Mouse (Mus musculus) forebrain, embryonic 14.5 days (tissue): ENCODE measurements around the gene Samd4b. TPM values are rescaled to one million over a fixed set of nuclear protein-coding genes. Genes with fewer than 3 reads are reported as not detected.

Experiments
- ATAC-seq: fragments of 200-750 bp; cut with Nextera tagmentation; 2 replicates; pipeline ENCODE4 v1.8.0; 2017; ENCODE audit warnings: mild to moderate bottlenecking, moderate library complexity
- DNase-seq: peaks from one replicate; pipeline ENCODE4 v3.0.0-alpha.2; 2015; ENCODE audit warnings: low spot score
- H3K27ac ChIP-seq: fragments of 300-500 bp; sonication (generic); 2 replicates; pipeline ENCODE4 v1.5.1; 2014; ENCODE audit warnings: low read depth, mild to moderate bottlenecking, control low read depth, low read length, moderate library complexity
- H3K27me3 ChIP-seq: fragments of 300-500 bp; sonication (generic); replicated peaks from 2 replicates; pipeline ENCODE4 v1.6.1; 2014; ENCODE audit warnings: low read length, control low read depth, mixed read lengths; ENCODE audit not compliant: control insufficient read depth, insufficient read depth
- H3K36me3 ChIP-seq: fragments of 300-500 bp; sonication (generic); 2 replicates; pipeline ENCODE4 v1.6.1; 2014; ENCODE audit warnings: low read length, control low read depth; ENCODE audit not compliant: control insufficient read depth, insufficient read depth
- H3K4me1 ChIP-seq: fragments of 300-500 bp; sonication (generic); 2 replicates; pipeline ENCODE4 v1.6.1; 2014; ENCODE audit warnings: antibody characterized with exemption, low read length, control low read depth; ENCODE audit not compliant: control insufficient read depth, insufficient read depth
- H3K4me2 ChIP-seq: fragments of 300-500 bp; sonication (generic); 2 replicates; pipeline ENCODE4 v1.6.1; 2014; ENCODE audit warnings: mild to moderate bottlenecking, control low read depth, low read length
- H3K4me3 ChIP-seq: fragments of 300-500 bp; sonication (generic); 2 replicates; pipeline ENCODE4 v1.5.1; 2014; ENCODE audit warnings: low read depth, low read length, control low read depth
- H3K9ac ChIP-seq: fragments of 300-500 bp; sonication (generic); 2 replicates; pipeline ENCODE4 v1.6.1; 2014; ENCODE audit warnings: mild to moderate bottlenecking, low read length, control low read depth, moderate library complexity
- H3K9me3 ChIP-seq: fragments of 300-500 bp; sonication (generic); replicated peaks from 2 replicates; pipeline ENCODE4 v1.6.1; 2016; ENCODE audit warnings: low read length, control low read depth, mixed read lengths; ENCODE audit not compliant: control insufficient read depth
- whole genome bisulfite sequencing: fragments of 180-500 bp; shearing (Covaris S2); extraction: QIAGEN DNeasy Blood & Tissue Kit; methylation state at CpG from one replicate; pipeline ENCODE4 v1.1.7; 2014; 5-methylcytosine and 5-hydroxymethylcytosine counted together
- polyA plus RNA-seq: library from polyadenylated mRNA; unstranded; fragments of >200 nt; fragmentation: Nextera tagmentation; extraction: Ambion mirVana; gene quantifications from 2 replicates; pipeline ENCODE4 v1.2.1, GENCODE M21; 2014

Samd4b gene
- polyA plus RNA-seq, 1 experiment from 2014 or later = 20.1 TPM

DNA sequence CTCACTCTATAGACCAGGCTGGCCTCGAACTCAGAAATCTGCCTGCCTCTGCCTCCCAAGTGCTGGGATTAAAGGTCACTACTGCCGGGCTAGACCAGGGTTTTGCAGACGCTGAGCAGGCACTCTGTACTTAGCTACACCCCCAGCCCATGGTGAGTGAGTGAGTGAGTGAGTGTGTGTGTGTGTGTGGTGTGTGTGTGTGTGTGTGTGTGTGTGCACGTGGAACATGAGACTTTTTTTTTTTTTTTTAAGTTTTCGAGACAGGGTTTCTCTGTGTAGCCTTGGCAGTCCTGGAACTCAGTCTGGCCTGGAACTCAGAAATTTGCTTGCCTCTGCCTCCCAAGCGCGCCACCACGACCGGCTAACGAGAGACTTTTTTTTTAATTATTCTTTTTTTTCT, 223.3 kb downstream of the Samd4b start:
- no peak for DNase-seq
- Histone ChIP-seq H3K4me2 (no peak overlapping the region; the same call in 1 of the 2 replicates), H3K9me3 (no peaks in the 10 kb centered on the region), H3K27ac (no peak overlapping the region), H3K27me3 (no peaks in the 10 kb centered on the region), H3K4me3 (no peak overlapping the region), H3K36me3 (peaks cover 4% of the 10 kb centered on the region; the same call in 1 of the 2 replicates), H3K4me1 (peaks cover 31% of the 10 kb centered on the region), H3K9ac (no peak overlapping the region)
- whole genome bisulfite sequencing = 82% methylated on average over 10 of the region's 10 CpGs
- ATAC-seq = no peak

DNA sequence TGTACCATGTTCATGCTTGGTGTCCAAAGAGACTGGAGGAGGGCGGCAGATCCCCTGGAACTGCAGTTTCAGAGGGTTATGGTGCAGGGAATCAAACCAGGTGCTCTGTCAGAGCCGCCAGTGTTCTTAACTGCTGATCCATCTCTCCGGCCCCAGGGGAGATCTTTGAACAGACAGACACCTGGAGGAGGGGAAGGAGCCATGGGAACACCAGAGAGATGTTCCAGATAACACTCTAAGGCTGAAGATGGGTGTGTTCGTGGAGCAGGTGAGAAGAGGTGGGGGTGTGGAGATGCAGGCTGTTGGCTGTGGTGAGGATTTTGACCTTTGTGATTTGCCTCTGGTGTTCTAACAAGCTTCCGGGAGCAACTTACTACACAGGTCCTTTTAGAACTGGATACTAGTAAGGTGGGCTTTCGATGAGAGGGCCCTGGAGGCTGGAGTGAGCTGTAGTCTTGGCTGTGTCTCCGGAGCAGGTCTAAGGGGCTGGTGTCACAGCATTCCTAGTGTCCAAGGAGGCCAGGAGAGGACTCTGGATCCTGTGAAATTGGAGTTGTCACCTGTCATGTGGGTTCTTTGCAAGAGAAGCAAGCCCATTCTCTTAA, 224.0 kb downstream of the Samd4b start:
- 84% methylated on average over 7 of the region's 7 CpGs for WGBS
- H3K4me1 ChIP-seq = peaks cover 26% of the 10 kb centered on the region
- DNase-seq (no peak), ATAC-seq (no peak)
- no peak overlapping the region for H3K4me2 ChIP-seq
- H3K9ac ChIP-seq = no peak overlapping the region
- no peak overlapping the region for H3K27ac ChIP-seq
- no peaks in the 10 kb centered on the region for H3K9me3 ChIP-seq
- H3K27me3 ChIP-seq = no peaks in the 10 kb centered on the region
- H3K4me3 ChIP-seq = no peak overlapping the region
- H3K36me3 ChIP-seq = peaks cover 10% of the 10 kb centered on the region; the same call in 1 of the 2 replicates

- Histone ChIP-seq H3K4me1 (peaks cover 20% of the 10 kb centered on the region), H3K27me3 (no peaks in the 10 kb centered on the region), H3K9ac (no peak overlapping the region), H3K4me2 (peak overlapping the region; percentile 70), H3K36me3 (peaks cover 18% of the 10 kb centered on the region), H3K4me3 (peak overlapping the region; percentile 82), H3K9me3 (no peaks in the 10 kb centered on the region), H3K27ac (peak overlapping the region; percentile 84)
- DNase-seq = peak; percentile 96
- ATAC-seq = peak; percentile 13
- WGBS = under 1% methylated on average over 9 of the region's 9 CpGs
Measured at GRCm38 (mm10) chr7:28373131-28373581, 224.8 kb downstream of the Samd4b start.

- H3K27me3 ChIP-seq = no peaks in the 10 kb centered on the region
- H3K27ac ChIP-seq = peak within 1 kb of the TSS; percentile 84
- DNase-seq (peak; percentile 98), ATAC-seq (peak; percentile 84)
- H3K4me1 ChIP-seq = peaks cover 19% of the 10 kb centered on the region
- H3K4me3 ChIP-seq = peak within 1 kb of the TSS; percentile 82
- 1% methylated on average over 61 of the region's 66 CpGs for WGBS
- H3K9me3 ChIP-seq = no peaks in the 10 kb centered on the region
- peak within 1 kb of the TSS; percentile 87 for H3K9ac ChIP-seq
- peak within 1 kb of the TSS; percentile 70 for H3K4me2 ChIP-seq
- H3K36me3 ChIP-seq = peaks cover 24% of the 10 kb centered on the region
Measured at GRCm38 (mm10) chr7:28372251-28373108, 225.5 kb downstream of the Samd4b start, which contains the start of gene Plekhg2. Plekhg2 (minus strand) TSS chr7:28372599.

DNA sequence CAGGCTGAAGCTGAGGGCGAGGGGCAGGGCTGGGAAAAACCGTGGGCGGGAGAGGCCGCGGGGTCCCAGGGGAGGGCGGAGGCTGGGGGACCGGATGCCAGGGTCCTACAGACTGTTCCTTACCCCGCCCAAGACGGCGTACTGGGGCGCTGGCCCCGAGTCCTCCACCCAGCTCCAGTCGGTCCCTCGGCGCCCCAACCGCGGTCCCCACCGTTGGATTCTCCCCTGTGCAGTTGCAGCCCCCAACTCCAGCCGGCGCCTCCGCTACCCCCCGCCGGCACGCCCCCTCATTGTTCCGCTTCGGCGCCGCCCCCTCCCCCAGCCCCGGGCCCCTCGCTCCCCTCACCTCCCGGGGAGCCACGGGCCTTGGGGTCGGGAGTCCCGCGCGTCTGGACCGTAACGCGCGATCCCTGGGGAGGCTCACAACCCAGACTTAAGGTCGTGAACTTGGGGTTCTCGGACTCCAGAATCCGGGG, 226.4 kb downstream of the Samd4b start:
- Histone ChIP-seq H3K27ac (peak overlapping the region; percentile 84), H3K4me3 (peak overlapping the region; percentile 82), H3K36me3 (peaks cover 34% of the 10 kb centered on the region), H3K9me3 (no peaks in the 10 kb centered on the region), H3K4me1 (peaks cover 18% of the 10 kb centered on the region), H3K9ac (peak overlapping the region; percentile 87), H3K27me3 (no peaks in the 10 kb centered on the region), H3K4me2 (peak overlapping the region; percentile 70)
- ATAC-seq = peak; percentile 6
- DNase-seq = peak; percentile 57
- WGBS = under 1% methylated on average over 39 of the region's 43 CpGs

GRCm38 (mm10) chr7:28370977-28371513, 226.9 kb downstream of the Samd4b start:
- no peaks in the 10 kb centered on the region for H3K27me3 ChIP-seq
- peak overlapping the region; percentile 87 for H3K9ac ChIP-seq
- 6% methylated on average over 11 of the region's 11 CpGs for WGBS

GRCm38 (mm10) chr7:28370051-28370450, 227.9 kb downstream of the Samd4b start:
- Histone ChIP-seq H3K9ac (0 out of 2 replicates have a peak overlapping the region, but pooled peaks have one; percentile 25), H3K4me3 (peak overlapping the region; percentile 82), H3K36me3 (peaks cover 48% of the 10 kb centered on the region)

More at GRCm38 (mm10) chr7:28370977-28371513, 226.9 kb downstream of the Samd4b start:
- Histone ChIP-seq H3K4me1 (peaks cover 13% of the 10 kb centered on the region), H3K36me3 (peaks cover 38% of the 10 kb centered on the region), H3K4me3 (peak overlapping the region; percentile 82), H3K27ac (peak overlapping the region; percentile 84), H3K9me3 (no peaks in the 10 kb centered on the region), H3K4me2 (peak overlapping the region; percentile 70)
- DNase-seq = no peak
- ATAC-seq = no peak

GRCm38 (mm10) chr7:28368276-28368920, 229.5 kb downstream of the Samd4b start:
- Histone ChIP-seq H3K36me3 (peaks cover 64% of the 10 kb centered on the region), H3K27me3 (no peaks in the 10 kb centered on the region), H3K4me1 (peaks cover 11% of the 10 kb centered on the region), H3K4me3 (no peak overlapping the region), H3K27ac (no peak overlapping the region), H3K9ac (no peak overlapping the region), H3K4me2 (no peak overlapping the region), H3K9me3 (no peaks in the 10 kb centered on the region)
- no peak for ATAC-seq
- WGBS = 91% methylated on average over 16 of the region's 16 CpGs
- DNase-seq = no peak

More at GRCm38 (mm10) chr7:28370051-28370450, 227.9 kb downstream of the Samd4b start:
- H3K4me1 ChIP-seq = peaks cover 11% of the 10 kb centered on the region
- DNase-seq = no peak
- H3K4me2 ChIP-seq = peak overlapping the region; percentile 70
- no peak for ATAC-seq
- no peaks in the 10 kb centered on the region for H3K9me3 ChIP-seq
- no peak overlapping the region for H3K27ac ChIP-seq
- WGBS = 91% methylated on average over 14 of the region's 14 CpGs
- H3K27me3 ChIP-seq = no peaks in the 10 kb centered on the region
